Mouse (Mus musculus): ENCODE measurements at regions not wholly inside any gene's neighbourhood (a gene's known extent, or its start where the extent isn't known, plus 50 kb on each side); places are given as distances from the start of the nearest gene placed in this dataset.

- no peak for TF ChIP-seq POLR2A (IDR thresholded peaks at IDR 0.05; ENCODE audit: low read depth, low read length)
- no peak for TF ChIP-seq CTCF (IDR thresholded peaks at IDR 0.05; ENCODE audit: borderline replicate concordance, insufficient read depth, low read length)
Observed at GRCm38 (mm10) chr5:42986203-42986602, 246.8 kb upstream of the Cpeb2 start.

Measured in embryonic fibroblast, embryonic 13.5 days (primary cell).